Mouse (Mus musculus): ENCODE results near the gene Rps6kb2. TPM values are rescaled to one million over a fixed set of nuclear protein-coding genes. Genes with fewer than 3 reads are reported as not detected.

Rps6kb2 gene
- polyA plus RNA-seq, 1 experiment from 2014 or later = 42.2 TPM

DNA sequence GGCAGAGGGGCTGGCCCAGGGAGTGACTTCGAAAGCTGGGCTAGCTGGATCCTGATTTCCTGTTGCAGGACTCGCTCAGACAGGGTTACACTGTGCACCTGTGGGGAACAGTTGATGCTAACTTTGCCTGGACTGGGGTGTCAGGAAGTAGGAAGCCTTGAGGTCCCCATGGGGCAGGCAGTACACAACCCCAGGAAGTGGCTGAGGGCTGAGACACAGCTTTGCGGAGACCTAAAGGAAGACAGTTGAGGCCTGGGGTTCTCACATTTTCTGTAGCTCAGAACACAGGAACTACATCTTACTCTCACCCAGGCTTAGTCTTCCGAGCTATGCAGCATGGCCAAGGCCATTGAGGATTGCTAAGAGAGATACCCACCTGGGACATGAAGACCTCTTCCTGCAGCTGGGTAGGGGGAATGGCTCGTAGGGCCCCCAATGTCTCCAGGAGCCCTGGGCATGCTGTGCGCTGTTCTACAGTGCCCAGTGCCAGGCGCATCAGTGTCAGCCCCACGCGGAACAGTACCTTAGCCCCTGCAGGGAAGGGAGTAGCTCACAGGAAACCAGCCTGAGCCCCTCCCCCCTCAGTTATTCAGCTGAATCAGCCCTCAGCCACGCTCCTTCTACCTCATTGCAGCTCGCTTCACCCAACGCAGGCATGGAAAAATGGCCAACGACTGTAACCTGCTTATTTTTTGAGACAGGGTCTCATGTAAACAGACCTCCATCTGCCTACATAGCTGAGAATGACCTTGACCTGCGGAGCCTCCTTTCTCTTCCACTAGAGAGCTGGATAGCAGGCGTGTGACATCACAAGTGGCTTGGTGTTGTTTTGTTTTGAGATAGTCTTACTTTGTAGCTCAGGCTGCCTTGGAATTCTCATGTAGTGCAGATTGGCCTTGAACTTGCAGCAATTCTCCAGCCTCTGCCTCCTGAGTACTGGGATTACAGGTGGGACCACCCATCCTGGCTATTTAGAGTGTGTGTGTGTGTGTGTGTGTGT is 22.1 kb upstream of the Rps6kb2 start:
- WGBS = 51% methylated on average over 15 of the region's 15 CpGs
- Histone ChIP-seq H3K27me3 (no peaks in the 10 kb centered on the region), H3K9me3 (replicated peaks) (no peaks in the 10 kb centered on the region), H3K4me3 (no peak overlapping the region), H3K27ac (peak overlapping the region; percentile 50), H3K4me1 (replicated peaks) (peaks cover 34% of the 10 kb centered on the region), H3K36me3 (no peaks in the 10 kb centered on the region), H3K9ac (no peak overlapping the region), H3K4me2 (0 out of 2 replicates have a peak overlapping the region, but pooled peaks have one; percentile 8)
- ATAC-seq (replicated peaks; ENCODE audit: insufficient number of reproducible peaks, insufficient read depth, low FRiP score, low read depth) = no peak; the same call in 1 of the 2 replicates

DNA sequence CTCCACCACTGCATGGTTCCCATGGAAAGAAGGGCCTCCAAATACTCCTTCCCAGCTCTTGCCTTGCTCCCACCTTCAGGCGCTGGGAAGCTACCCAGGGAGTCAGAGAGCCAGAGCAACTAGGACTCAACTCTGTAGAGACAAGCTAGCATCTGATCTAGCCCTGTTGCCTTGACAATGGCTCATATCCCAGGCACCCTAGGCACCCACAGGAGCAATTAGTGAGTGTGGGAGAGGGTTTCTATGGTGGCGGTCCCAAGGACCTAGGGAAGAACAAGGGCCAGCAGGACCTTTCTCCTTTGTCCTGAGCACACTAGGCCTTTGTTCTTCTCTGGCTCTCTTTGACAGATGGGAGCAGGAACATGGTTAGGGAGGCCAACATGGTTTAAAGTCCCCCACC is 20.5 kb upstream of the Rps6kb2 start:
- 72% methylated on average over 2 of the region's 2 CpGs for WGBS
- peaks cover 34% of the 10 kb centered on the region for H3K4me1 ChIP-seq (replicated peaks)
- no peak overlapping the region for H3K9ac ChIP-seq
- no peaks in the 10 kb centered on the region for H3K9me3 ChIP-seq (replicated peaks)
- no peak overlapping the region for H3K27ac ChIP-seq
- ATAC-seq (replicated peaks; ENCODE audit: insufficient number of reproducible peaks, insufficient read depth, low FRiP score, low read depth) = no peak
- H3K36me3 ChIP-seq = no peaks in the 10 kb centered on the region
- no peak overlapping the region for H3K4me2 ChIP-seq
- no peaks in the 10 kb centered on the region for H3K27me3 ChIP-seq
- H3K4me3 ChIP-seq = no peak overlapping the region

- Histone ChIP-seq H3K4me3 (no peak overlapping the region), H3K4me2 (no peak overlapping the region), H3K9ac (no peak overlapping the region), H3K27me3 (no peaks in the 10 kb centered on the region), H3K4me1 (replicated peaks) (peaks cover 24% of the 10 kb centered on the region), H3K9me3 (replicated peaks) (no peaks in the 10 kb centered on the region), H3K36me3 (no peaks in the 10 kb centered on the region), H3K27ac (no peak overlapping the region)
- no peak for ATAC-seq (replicated peaks; ENCODE audit: insufficient number of reproducible peaks, insufficient read depth, low FRiP score, low read depth)
- WGBS = 45% methylated on average over 3 of the region's 3 CpGs
Observed at GRCm38 (mm10) chr19:4181892-4182291, 18.7 kb upstream of the Rps6kb2 start.

GRCm38 (mm10) chr19:4180411-4180810 is 17.3 kb upstream of the Rps6kb2 start:
- no peaks in the 10 kb centered on the region for H3K27me3 ChIP-seq
- peaks cover 16% of the 10 kb centered on the region for H3K4me1 ChIP-seq (replicated peaks)
- H3K36me3 ChIP-seq = no peaks in the 10 kb centered on the region
- no peaks in the 10 kb centered on the region for H3K9me3 ChIP-seq (replicated peaks)
- H3K9ac ChIP-seq = no peak overlapping the region
- no peak overlapping the region for H3K27ac ChIP-seq
- no peak overlapping the region for H3K4me2 ChIP-seq
- H3K4me3 ChIP-seq = no peak overlapping the region
- no peak for ATAC-seq (replicated peaks; ENCODE audit: insufficient number of reproducible peaks, insufficient read depth, low FRiP score, low read depth)
- 85% methylated on average over 7 of the region's 7 CpGs for WGBS

DNA sequence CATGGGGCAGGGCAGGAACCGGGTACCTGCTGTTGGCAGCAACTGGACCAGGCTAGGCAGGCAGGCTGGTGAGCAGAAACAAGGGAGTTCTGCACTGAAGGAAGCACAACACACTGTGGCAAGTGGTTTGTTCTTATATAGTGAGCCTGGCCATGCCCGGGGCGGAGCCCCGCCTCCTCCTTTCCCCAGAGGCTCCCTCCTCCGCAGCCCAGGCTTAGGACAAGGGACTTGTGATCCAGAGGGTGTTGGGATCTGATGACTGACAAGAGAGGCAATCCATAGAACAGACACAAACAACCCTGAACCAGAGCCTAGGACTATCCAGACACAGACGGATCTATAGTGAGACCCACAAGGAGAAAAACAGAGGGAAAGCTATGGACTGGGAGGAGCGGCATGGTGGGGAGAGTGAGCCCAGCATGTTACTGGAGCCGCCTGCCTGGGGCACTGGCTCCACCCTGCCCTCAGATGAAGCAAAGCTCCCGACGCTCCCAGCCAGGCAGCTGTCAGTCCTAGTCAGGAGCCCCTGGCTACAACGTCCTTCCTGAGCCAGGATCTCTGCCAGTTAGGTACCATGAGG is 12.3 kb upstream of the Rps6kb2 start, which contains the start of gene Carns1:
Carns1 (minus strand) TSS at position 112 of the 580 bp plus-strand sequence.
- Histone ChIP-seq H3K27me3 (no peaks in the 10 kb centered on the region), H3K9ac (peak within 1 kb of the TSS; percentile 46), H3K4me3 (peak within 1 kb of the TSS; percentile 38), H3K27ac (peak within 1 kb of the TSS; percentile 86), H3K9me3 (replicated peaks) (no peaks in the 10 kb centered on the region), H3K4me2 (peak within 1 kb of the TSS; percentile 64), H3K4me1 (replicated peaks) (peaks cover 45% of the 10 kb centered on the region), H3K36me3 (no peaks in the 10 kb centered on the region)
- WGBS = 7% methylated on average over 11 of the region's 11 CpGs
- peak; percentile 55 for ATAC-seq (replicated peaks; ENCODE audit: insufficient number of reproducible peaks, insufficient read depth, low FRiP score, low read depth)

- no peaks in the 10 kb centered on the region for H3K27me3 ChIP-seq
Observed at GRCm38 (mm10) chr19:4172925-4173324, 9.8 kb upstream of the Rps6kb2 start.

DNA sequence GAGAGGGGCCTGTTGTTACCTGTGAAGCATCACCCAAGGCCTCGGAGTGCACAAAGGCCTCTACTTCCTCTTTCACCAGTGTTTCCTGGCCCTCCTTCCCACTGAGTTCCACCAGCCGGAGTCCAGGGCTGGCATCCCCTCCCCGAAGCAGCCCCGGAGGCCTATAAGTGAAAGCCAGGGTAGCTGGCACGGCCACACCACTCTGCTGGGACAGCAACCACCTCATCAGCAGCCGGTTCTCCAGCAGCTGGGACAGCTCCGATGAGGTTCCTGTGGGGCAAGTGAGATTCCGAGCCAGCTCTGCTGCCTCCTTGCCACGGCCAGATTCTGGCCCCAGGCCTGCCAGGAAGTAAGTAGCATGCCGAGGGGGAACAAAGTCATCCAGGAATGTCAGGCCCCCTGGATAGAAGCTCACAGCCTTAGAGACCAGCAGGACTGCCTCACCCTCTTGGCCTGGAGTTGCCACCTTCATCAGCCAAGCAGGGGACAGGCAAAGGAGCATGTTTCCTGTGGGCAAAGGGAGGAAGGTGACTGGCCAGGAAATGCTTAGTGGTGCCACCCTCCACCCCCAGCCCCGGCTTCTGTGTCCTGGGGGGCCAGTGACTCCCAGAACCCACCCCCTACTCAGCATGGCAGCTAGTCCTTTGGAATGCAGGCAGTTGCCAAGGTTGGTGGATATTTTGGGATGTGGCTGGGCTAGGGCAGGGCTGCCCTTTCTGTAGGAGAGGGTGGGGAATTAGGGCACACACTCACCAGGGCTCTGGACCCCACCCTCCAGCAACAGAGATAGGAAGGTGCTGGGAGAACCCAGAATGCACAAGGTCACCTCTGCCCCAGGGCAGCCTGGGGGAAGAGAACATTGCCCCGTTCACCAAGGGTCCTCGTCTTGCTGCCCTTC is 8.5 kb upstream of the Rps6kb2 start:
- 34% methylated on average over 13 of the region's 13 CpGs for WGBS
- peak overlapping the region; percentile 23; the same call in 1 of the 2 replicates for H3K9ac ChIP-seq
- peaks cover 66% of the 10 kb centered on the region for H3K4me1 ChIP-seq (replicated peaks)
- no peaks in the 10 kb centered on the region for H3K9me3 ChIP-seq (replicated peaks)
- H3K36me3 ChIP-seq = no peaks in the 10 kb centered on the region
- peak overlapping the region; percentile 6; the same call in 1 of the 2 replicates for H3K4me3 ChIP-seq
- H3K27ac ChIP-seq = peak overlapping the region; percentile 92
- peak overlapping the region; percentile 44 for H3K4me2 ChIP-seq
- H3K27me3 ChIP-seq = no peaks in the 10 kb centered on the region
- peak; percentile 28; the same call in 1 of the 2 replicates for ATAC-seq (replicated peaks; ENCODE audit: insufficient number of reproducible peaks, insufficient read depth, low FRiP score, low read depth)

More at GRCm38 (mm10) chr19:4172925-4173324, 9.8 kb upstream of the Rps6kb2 start:
- Histone ChIP-seq H3K9me3 (replicated peaks) (no peaks in the 10 kb centered on the region), H3K4me3 (no peak overlapping the region), H3K4me1 (replicated peaks) (peaks cover 54% of the 10 kb centered on the region), H3K4me2 (no peak overlapping the region), H3K9ac (peak overlapping the region; percentile 32; the same call in 1 of the 2 replicates), H3K27ac (peak overlapping the region; percentile 92), H3K36me3 (no peaks in the 10 kb centered on the region)
- ATAC-seq (replicated peaks; ENCODE audit: insufficient number of reproducible peaks, insufficient read depth, low FRiP score, low read depth) = no peak
- 77% methylated on average over 11 of the region's 11 CpGs for WGBS

DNA sequence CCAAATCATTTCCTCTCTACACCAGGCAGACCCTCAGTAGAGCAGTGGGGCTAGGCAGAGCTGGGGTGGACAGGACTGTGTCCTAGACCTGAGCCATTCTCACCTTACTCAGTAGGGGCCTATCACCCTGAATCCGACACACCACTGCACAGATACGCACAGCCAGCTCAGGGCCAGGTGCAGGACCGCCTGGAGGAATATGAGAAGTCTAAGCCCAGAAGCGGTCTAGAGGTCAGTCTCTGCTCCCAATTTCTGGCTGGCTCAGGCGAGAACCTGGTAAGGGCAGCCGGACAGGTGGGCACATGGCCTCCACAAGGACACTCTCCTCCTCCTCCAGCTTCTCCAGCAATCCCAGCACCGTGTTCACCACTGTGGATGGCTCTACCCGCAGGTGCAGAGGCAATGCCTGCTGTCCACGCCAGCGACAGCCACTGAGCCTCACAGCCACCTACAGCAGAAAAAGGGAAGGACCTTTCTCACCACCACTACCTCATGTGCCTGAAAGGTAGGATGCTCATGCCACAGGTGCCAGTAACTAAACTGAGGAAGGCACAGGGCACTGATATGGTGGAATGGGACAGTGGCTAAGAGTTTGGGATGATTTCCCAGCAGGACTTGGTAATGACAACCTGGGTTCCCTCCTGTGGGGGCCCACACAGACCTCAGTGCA is 7.7 kb upstream of the Rps6kb2 start:
- WGBS = 91% methylated on average over 10 of the region's 10 CpGs
- ATAC-seq (replicated peaks; ENCODE audit: insufficient number of reproducible peaks, insufficient read depth, low FRiP score, low read depth) = no peak
- Histone ChIP-seq H3K27me3 (no peaks in the 10 kb centered on the region), H3K36me3 (no peaks in the 10 kb centered on the region), H3K4me2 (peak overlapping the region; percentile 44), H3K9me3 (replicated peaks) (no peaks in the 10 kb centered on the region), H3K9ac (peak overlapping the region; percentile 23; the same call in 1 of the 2 replicates), H3K4me3 (peak overlapping the region; percentile 6; the same call in 1 of the 2 replicates), H3K27ac (peak overlapping the region; percentile 92), H3K4me1 (replicated peaks) (peaks cover 71% of the 10 kb centered on the region)

GRCm38 (mm10) chr19:4169810-4170209 is 6.7 kb upstream of the Rps6kb2 start:
- H3K36me3 ChIP-seq = no peaks in the 10 kb centered on the region
- H3K4me1 ChIP-seq (replicated peaks) = peaks cover 61% of the 10 kb centered on the region
- H3K4me2 ChIP-seq = peak overlapping the region; percentile 92
- H3K9me3 ChIP-seq (replicated peaks) = no peaks in the 10 kb centered on the region
- H3K27ac ChIP-seq = peak overlapping the region; percentile 96
- H3K9ac ChIP-seq = peak overlapping the region; percentile 84
- H3K27me3 ChIP-seq = no peaks in the 10 kb centered on the region
- 6% methylated on average over 27 of the region's 27 CpGs for WGBS
- peak; percentile 19 for ATAC-seq (replicated peaks; ENCODE audit: insufficient number of reproducible peaks, insufficient read depth, low FRiP score, low read depth)
- H3K4me3 ChIP-seq = peak overlapping the region; percentile 54

DNA sequence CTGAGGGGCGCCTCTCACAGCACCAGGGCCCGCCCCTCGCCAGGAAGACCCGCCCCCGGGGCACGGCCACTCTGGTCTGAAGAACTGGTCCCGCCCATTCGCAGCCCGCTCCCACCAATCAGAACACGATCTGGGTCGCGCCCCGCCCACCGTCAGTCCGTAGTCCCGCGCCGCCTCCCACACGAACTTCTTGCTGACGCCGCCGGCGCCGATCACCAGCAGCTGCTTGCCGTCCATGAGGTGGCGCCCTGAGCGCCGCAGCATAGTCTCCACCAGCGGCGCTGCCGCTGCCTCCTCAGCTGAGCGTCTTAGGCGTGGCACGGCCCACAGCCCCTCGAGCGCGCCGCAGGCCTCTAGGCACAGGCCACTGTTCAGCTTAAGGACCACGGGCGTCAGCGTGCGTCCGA is 6.2 kb upstream of the Rps6kb2 start:
- peak overlapping the region; percentile 92 for H3K4me2 ChIP-seq
- H3K27me3 ChIP-seq = no peaks in the 10 kb centered on the region
- H3K4me1 ChIP-seq (replicated peaks) = peaks cover 58% of the 10 kb centered on the region
- H3K4me3 ChIP-seq = peak overlapping the region; percentile 54
- WGBS = under 1% methylated on average over 43 of the region's 43 CpGs
- H3K9me3 ChIP-seq (replicated peaks) = no peaks in the 10 kb centered on the region
- H3K9ac ChIP-seq = peak overlapping the region; percentile 84
- ATAC-seq (replicated peaks; ENCODE audit: insufficient number of reproducible peaks, insufficient read depth, low FRiP score, low read depth) = peak; percentile 92
- H3K36me3 ChIP-seq = no peaks in the 10 kb centered on the region
- H3K27ac ChIP-seq = peak overlapping the region; percentile 96
